Mouse (Mus musculus): ENCODE results near the gene Skp1a. TPM values are rescaled to one million over a fixed set of nuclear protein-coding genes. Genes with fewer than 3 reads are reported as not detected.

The Skp1a gene
- polyA plus RNA-seq (2012; rRNA removed) = 235 and 307 TPM in 2 replicates

DNA sequence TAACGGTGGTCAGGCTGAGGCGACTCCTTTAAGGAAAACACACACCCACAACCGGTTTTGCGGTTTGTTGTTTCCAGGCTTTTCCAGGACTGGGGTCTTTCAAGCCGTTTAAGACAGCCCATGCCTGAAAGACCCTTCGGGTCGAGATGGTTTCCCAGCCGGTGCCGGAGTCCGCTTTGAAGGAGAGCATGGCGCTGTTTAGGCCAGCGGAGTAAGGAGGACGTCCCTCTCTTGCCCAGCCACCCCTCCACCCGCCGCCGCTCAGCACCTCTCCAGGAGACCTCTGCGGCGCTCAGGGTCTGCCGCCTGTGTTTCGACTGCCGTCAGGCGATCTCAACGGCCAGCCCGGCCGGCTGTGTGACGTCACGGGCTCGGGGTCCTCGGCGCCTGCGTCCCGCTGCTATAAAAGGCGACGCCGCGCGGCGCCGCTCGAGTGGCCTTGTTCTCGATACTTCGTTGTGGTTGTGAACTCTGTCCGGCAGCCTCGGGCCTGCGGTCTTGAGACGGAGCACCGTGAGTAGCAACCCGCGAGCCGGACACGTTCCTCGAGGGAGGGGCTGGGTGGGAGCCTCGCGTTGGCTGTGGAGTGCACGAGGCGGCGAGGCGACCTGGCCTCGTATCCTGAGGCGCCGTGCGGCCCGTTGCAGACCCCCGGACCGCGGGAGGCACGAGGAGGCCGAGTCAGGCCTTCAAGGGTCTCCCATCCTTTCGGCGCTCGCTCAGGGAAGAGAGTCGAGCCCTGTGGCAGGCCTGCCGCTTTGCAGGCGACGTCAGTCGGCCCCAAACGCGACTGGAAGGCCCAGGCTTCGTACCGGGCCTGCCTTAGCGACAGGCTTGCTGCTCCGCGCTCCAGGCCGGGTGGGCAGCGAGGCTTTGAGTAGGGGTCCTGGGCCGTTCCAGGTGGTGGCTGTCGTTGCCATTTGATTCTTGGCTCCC is at the start of gene Skp1a:
Gene Skp1a (plus strand): TSS at position 390 of the 936 bp plus-strand sequence.

DNA sequence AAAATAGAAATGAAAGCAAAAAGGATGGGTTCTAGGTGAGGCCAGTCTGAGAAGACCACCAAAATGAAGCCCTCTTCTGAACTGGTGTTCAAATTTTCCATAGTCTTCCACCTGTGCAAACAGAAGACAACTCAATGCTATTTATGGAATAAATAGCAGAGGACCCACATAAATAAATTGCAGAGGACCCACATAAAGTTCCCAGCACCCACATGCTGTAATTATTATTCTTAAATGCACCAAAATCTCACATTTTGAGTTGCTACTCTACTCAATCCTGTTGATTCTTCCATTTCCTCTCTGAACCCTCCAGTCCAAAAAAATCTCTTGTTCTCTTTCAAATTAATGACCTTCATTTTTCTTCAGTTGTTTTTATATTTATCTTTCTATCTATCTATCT is 17.9 kb upstream of the Skp1a start, which contains the start of gene Olfr1371:
Gene Olfr1371 (minus strand): TSS at position 101 of the 400 bp plus-strand sequence.

GRCm38 (mm10) chr11:52282774-52283595 is 51.2 kb downstream of the Skp1a start, which contains the start of gene Tcf7:
TSS of gene Tcf7 (minus strand) at chr11:52283014.

Other genes starting within 250 kb of the Skp1a start
- gene Ube2b, start 231.2 kb upstream of the Skp1a start, polyA plus RNA-seq (2012; rRNA removed) = 100 and 210 TPM in 2 replicates
- gene Cdkl3, start 227.8 kb upstream of the Skp1a start, polyA plus RNA-seq (2012; rRNA removed) = 9.9 and 12.7 TPM in 2 replicates
- 86.5 and 96.9 TPM in 2 replicates for gene Ppp2ca, start 133.3 kb upstream of the Skp1a start, polyA plus RNA-seq (2012; rRNA removed)
- gene Olfr1373, start 86.5 kb upstream of the Skp1a start, polyA plus RNA-seq (2012; rRNA removed) = not detected in 2 replicates
- not detected in 2 replicates for gene Olfr1371, start 18.0 kb upstream of the Skp1a start, polyA plus RNA-seq (2012; rRNA removed)
- 6.4 and 9.3 TPM in 2 replicates for gene Tcf7, start 51.0 kb downstream of the Skp1a start, polyA plus RNA-seq (2012; rRNA removed)
- gene Vdac1, start 128.9 kb downstream of the Skp1a start, polyA plus RNA-seq (2012; rRNA removed) = 177 and 179 TPM in 2 replicates
- gene 9530068E07Rik, start 164.4 kb downstream of the Skp1a start, polyA plus RNA-seq (2012; rRNA removed) = 75.7 and 112 TPM in 2 replicates

Data from central nervous system, embryonic 11.5 days (tissue).